Mouse (Mus musculus) cerebellum, adult 18-20 months (tissue): ENCODE data around the gene Tpm3.
"Not testable (repeated sequence)": the region's sequence is repeated elsewhere in the genome, so short reads cannot be mapped to it uniquely, and the experiment has no call there.

Experiments used
- DNase-seq, 2 experiments: peaks; one replicate each; pipeline ENCODE4 v3.0.0; 2021

The Tpm3 gene

DNA sequence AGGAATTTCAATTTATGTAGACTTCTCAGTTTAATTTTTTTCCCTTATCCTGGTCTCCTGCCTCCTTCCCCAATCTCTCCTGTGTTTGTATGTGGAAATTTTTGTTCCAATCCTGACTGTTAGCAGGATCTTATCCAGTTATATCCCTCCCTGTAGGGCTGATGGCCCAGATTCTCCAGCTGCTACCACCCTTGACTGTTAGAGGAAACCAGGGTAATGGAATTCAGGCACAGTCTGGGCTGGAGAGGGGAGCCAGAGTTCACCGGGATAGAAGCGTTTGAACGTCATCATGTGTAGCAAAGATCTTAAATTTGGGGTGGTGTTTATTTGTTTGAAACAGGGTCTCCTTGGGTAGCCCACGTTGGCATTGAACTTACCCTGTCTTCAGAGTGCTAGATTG is 12.3 kb downstream of the Tpm3 start:
- no peak for DNase-seq

DNA sequence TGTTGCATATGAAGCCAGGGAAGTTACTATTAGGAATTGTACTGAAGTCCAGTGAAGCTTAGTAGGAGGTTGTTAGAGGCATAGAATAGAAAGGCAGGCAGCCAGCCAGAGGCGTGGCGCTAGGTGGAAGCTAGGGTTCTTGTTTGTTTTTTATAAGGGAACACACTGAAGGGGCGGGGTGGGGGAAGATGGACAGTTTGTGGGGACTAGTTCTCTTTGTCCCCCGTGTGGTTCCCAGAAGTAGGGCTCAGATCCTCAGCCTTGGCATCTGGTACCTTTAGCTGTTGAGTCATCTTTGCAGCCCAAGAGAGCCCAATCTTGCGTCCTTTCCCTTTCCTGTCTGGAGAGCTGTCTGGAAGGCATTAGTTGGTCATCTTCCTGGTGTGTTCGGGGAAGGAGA is 12.8 kb downstream of the Tpm3 start:
- no peak for DNase-seq

DNA sequence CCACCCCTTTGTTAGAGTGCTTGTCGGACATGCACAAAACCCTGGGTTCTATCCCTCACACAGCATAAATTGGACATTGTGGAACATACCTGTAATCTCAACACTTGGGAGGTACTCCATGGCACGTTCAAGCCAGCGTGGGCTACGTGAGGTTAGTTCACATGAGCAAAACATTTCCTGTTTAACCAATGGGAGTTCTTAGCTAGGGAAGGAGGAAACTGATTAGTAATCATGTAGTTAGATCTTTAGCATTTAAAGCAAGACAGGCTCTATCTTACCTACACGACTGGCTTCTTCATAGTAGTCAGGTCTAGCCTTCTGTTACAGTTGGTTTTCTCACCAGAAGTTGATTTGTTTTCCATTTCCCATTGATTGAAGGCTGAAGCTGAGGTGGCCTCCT is 13.6 kb downstream of the Tpm3 start:
- no peak for DNase-seq

DNA sequence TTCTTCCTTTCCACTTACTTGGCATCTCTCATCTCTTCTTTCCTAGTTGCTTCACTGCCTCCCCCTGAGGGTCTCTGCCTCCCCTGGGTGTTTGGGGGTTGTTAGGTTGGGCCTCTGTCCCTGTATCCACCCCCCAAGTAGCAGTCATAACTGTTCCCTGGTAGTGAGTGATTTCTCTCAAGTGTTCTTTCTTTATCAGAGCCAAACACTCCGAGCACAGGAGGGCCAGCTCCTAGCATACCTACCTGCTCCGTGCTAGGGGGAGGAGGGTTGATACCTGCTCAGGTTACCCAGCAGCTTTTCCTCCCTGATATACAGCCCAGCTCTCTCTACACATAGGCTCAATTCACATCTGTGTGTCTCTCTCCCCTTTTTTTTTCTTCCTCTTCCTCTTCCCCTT is 16.2 kb downstream of the Tpm3 start:
- DNase-seq = no peak

DNA sequence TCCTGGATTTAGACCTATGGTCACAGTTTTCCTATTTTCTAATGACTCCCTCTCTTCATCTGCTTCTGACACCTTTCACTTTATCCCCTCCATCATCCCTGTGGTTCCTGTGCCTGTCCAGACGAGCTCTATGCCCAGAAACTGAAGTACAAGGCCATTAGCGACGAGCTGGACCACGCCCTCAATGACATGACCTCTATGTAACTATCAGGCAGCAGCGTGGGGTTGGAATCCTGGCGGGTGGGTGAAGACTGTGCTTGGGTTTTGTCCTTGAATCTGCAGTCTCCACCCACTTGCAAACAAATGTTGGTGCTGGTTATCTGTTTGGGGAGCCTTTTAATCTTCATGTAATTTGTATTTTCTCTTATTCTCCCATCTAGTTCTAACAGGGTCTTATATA is 18.4 kb downstream of the Tpm3 start:
- DNase-seq = no peak

DNA sequence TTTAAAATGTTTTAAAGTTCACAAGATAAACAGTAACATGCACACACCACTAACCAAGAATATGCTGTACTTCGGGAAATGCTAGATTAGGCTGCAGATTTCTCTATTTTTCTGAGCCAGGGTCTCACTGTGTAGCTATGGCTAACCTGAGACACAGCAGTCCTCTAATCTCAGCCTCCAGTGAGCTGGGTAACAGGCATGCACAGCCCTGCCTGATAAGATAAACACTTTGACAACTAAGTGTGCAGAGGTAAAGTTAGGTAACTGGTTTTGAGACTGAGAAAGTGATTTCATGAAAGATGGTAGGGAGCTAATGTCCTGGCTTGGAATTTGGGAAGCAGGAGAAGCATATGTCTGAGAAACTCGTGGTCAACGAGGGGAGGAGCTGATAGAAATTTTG is 22.0 kb downstream of the Tpm3 start:
- DNase-seq = no peak

DNA sequence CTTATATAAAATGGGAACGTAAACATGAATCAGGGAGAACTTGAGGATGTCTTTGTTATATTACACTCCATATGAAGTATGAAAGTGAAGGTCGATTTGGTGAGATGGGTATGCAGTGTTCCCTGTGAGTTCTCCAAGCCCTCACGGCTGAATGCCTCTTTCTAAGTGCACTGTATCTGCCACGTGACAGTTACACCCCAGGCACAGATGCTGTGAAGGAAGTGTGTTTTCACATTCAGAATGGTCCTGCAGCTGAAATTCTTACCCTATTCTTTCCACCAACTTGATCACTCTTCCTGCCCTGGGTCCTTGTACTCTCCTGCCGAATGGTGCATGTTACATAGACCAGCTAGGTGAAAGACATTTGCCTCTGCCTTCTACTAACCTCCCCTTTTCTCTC is 25.5 kb downstream of the Tpm3 start:
- DNase-seq = no peak

DNA sequence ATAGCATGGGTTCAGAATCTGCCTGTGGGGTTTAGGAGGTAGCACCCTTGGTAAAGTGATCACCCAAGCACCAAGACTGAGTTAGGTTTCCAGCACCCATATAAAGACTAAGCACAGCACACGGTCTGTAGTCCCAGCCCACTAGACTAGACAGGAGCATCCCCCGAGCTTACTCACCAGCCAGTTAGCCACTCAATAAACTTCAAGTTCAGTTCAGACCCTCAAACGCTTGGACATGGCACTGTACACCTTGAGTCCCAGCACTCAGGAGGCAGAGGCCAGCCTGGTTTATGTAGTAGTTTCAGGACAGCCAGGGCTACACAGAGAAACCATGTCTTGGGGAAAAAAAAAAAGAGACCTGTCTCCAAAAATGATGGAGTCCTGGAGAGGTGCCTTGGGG is 28.6 kb downstream of the Tpm3 start:
- no peak for DNase-seq

DNA sequence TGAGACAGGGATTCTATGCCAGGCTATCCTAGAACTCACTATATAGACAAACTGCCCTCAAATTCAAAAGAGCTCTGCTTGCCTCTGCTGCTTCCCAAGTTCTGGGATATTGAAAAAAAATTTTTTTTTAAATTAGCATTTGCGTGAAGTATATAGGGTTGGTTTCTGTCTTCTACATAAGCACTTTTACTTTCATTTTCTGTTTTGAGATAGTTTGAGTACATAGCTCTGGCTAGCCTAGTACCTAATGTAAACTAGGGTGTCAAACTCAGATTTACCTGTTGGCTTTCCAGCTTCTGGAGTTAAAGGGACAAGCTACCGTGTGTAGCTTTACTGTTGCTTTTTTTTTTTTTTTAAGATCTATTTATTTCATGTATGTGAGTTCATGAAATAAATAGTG is 29.2 kb downstream of the Tpm3 start:
- DNase-seq = no peak

DNA sequence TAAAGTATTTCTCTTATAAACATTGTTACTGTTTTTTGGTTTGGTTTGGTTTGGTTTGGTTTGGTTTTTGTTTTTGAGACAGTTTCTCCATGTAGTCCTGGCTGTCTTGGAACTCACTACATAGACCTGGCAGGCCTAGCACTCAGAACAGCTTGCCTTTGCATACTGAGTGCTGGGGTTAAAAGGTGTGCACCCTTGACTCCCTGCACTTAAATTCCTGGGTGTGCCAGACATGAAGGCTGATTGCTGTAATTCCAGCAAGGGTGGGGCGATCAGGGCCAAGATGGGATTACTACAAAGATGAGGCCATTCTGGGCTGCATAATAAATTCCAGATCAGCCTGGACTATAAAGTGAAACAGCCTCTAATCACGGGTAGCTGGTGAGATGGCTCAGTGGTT is 29.8 kb downstream of the Tpm3 start:
- no peak for DNase-seq

DNA sequence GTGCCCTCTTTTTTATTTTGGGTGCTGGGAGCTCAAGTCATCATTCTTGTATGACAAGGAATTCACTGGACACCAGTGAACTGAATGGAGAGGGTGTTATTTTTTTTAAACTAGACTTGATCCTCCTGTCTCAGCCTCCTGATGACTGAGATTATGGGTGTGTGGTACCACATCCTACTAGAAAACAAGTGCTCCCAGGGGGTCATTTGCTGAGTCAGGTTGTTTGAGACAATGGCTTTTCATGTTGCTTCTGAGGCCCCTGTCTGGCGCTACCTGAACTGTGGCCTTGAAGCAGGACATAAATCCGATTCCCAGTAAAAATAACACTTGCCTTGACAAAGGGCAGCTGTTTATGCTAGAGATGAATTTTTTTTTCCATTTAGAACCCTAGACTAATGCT is 30.7 kb downstream of the Tpm3 start:
- no peak for DNase-seq

DNA sequence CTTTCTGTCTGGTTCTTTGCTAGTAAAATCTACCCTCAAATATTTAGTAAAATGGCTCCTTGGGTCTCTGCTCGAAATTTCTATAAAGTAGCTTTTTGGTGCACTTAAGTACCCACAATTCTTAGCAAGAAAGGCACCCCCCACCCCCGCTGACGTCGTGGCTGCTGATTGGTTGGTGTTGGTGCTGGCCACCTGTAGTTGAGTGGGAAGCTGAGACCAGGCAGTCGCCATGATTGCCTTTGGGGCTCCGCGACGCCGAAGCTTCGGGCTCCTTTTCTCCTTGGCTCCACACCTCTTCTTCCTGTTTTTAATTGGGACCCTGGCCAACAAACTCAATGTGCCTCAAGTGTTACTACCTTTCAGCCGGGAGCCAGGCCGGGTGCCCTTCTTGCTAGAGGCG is 31.5 kb downstream of the Tpm3 start, which contains the start of gene Nup210l:
Gene Nup210l (plus strand): TSS at position 195 of the 400 bp plus-strand sequence.
- no peak for DNase-seq

DNA sequence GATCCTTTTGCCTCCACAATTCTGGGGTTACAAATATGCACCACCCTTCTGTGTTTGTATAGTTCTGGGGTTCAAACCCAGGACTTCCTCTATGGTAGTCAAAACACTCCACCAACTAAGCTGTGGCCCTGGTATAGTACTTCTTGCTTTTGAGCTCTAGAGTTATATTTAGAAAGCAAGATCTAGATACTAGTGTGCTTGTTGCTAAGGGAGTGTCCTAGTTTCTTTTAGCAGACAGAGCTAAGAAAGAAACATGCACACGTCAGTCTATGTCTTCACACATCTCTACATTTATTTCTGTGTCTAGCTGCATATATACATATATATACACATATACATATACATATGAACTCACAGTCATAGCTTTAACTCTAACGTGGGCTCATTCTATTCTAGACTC is 39.3 kb downstream of the Tpm3 start:
- DNase-seq = no peak

DNA sequence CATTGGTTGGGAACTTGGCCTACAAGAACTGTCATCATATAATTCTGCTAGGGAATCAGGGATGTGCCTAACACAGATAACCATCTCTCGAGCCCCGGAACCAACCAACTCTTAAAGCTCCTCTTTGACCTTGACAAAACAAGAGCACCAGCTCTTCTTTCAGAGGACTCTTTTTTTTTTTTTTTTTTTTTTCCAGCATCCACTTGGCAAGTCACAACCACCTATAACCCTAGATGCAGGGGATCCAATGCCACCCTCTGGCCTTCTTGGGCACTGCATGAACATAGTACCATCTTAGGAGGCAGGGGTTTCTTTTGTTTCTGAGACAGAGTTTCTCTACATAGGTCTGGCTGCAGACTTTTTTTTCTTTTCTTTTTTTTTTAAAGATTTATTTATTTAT is 41.9 kb downstream of the Tpm3 start:
- no peak for DNase-seq

DNA sequence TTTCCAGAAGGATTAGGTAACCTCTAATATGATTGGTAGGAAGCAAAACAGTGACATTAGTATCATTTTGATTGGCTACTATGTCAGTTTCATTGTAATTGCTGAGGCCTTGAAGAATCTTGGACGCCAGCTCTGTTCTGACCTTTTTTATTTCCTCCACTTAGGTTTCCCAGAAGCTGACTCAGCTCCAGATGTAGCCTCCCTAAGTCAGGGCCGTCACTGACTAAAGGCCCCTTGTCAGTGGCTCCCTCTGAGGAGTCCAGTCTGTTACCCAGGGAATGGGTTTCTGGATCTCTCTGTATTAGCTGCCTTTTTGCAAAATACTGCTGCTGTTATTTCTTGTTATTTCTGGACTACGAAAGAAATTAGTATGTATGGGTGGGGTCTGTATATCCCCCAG is 43.1 kb downstream of the Tpm3 start:
- DNase-seq = no peak

DNA sequence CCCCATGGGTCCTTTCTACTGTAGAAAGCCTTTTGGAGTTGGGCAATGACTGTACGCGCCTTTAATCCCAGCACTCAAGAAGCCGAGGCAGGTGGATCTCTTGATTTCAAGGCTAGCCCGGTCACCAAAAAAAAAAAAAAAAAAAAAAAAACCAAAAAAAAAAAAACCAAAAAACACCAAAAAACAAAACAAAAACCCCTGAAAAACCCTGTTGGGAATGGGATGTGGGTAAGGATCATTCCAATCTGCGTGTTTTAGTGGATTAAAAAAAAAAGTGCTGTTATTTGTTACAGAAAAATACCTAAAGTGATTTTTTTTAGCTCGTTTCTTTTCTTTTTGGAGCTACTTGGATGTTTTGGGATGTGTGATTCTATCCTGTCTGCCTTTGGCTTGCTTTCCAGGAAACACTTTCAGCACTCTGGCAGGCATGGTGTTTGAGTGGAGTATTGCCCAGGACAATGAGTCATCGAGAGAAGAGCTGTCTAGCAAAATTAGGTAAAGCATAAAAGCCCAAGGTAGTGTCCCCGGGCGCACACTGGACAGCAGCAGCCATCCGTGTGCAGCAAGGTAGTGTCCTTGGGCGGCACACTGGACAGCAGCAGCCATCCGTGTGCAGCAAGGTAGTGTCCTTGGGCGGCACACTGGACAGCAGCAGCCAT is 45.8 kb downstream of the Tpm3 start:
- DNase-seq = peak; percentile 30 to 43

DNA sequence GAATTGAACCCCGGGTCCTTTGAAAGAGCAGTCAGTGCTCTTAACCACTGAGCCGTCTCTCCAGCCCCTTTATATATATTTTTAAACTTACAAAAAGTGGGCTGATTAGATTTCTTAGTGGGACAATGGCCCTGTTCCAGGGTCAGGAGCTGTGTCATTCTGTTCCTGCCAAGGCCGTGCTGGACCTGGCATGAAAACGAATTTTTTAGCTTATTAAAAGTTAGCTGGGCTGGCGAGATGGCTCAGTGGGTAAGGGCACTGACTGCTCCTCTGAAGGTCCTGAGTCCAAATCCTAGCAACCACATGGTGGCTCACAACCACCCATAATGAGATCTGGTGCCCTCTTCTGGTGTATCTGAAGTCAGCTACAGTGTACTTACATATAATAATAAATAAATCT is 49.6 kb downstream of the Tpm3 start:
- DNase-seq = not testable (repeated sequence)

DNA sequence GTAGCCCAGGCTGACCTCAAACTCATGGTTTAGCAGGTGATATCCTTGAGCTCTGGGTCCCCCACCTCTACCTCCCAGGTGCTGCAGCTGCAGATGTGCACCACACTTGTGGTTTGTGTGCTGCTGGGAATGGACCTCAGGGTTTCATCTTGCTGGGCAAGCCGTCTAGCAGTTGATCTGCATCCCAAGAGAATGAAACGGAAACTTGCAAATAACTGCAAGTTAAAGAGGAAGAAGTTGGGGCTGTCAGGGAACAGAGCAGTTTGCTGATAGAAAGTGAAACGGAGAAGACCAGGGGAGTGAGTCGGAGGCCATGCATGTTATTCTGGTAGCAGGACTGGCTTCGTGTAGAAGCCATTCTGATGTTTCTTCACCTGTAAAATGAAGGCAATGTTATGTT is 53.3 kb downstream of the Tpm3 start:
- no peak for DNase-seq

DNA sequence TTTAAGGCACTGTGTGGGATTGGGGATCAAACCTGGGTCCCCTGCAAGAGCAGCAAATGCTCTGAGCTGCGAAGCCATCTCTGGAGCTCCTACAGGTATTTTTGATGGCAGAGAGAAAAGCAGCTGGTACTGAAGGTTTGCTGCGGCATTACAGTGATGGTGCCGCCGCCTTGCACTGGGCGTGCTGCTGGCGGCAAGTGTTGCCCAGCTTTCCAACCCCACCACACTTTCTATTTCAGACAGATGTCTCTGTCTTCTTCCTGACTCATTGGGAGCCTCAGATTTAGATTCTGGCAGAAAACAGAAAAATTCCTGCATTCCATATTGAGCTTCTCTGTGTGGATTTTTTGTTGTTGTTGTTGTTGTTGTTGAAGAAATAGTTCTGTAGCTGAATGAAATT is 55.4 kb downstream of the Tpm3 start:
- no peak for DNase-seq

DNA sequence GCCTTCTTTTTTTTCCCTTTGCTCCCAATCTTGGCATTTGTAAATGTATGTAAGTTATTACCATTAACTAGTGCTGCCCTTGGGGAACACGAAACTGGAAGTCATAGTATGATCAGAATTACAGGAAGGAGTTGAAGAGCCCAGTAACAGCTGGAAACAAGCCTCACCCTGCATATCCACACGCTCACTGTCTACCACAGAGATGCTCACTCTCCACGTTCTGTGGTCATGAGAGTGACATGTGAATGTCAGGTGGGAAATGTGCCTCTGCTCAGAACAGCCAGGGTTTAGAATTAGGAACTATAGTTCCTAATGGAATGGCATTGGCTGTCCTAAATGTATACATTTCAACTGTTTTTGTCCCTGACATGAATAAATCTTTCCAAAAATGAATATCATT is 60.3 kb downstream of the Tpm3 start:
- DNase-seq = no peak

DNA sequence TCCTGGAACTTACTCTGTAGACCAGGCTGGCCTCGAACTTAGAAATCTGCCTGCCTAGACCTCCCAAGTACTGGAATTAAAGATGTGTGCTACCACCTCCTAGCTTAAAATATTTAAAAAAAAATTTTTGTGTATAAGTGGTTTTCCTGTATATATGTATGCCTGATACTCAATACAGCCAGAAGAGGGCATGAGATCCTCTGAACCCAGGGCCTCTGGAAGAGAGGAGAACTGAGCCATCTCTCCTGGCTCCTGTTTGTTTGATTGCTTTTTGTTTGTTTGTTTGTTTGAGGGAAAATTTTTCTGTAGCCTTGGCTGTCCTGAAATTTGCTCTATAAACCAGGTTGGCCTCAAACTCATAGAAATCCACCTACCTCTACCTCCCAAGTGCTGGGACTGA is 60.9 kb downstream of the Tpm3 start:
- DNase-seq = no peak

DNA sequence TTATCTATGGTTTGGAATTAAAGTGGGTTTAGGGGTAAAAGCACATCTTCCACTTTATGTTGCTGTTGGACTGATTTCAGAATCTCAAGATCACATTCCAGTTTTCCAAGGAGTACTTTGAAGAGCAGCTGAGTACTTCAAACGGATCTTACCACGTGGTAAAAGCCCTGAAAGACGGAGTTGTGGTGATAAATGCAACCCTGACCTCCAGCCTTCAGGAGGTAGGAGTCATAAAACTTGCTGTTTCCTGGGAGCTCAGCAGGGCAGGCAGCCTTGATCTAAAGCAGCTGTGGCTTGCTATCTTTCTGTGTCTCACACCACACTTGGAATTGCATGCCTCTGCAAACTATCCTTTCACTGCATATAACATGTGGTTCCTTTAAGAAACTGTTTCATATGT is 62.0 kb downstream of the Tpm3 start:
- no peak for DNase-seq

DNA sequence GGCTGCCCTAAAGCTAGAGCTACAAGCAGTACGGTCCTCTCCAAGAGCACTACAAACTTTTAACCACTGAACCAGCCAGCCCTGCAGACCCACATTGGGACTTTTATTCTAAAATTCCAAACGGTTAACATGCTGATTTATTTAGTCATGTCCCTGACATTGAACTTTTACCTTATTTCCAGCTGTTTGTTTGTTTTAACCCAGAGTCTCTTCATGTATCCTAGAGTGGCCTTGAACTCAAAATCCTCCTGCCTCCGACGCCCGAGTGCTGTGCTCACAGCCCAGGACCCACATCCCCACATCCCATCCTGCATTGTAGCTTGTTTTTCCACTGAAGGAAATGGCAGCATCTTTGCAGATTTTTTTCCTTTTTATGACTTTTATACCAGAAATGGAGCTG is 62.5 kb downstream of the Tpm3 start:
- DNase-seq = no peak

DNA sequence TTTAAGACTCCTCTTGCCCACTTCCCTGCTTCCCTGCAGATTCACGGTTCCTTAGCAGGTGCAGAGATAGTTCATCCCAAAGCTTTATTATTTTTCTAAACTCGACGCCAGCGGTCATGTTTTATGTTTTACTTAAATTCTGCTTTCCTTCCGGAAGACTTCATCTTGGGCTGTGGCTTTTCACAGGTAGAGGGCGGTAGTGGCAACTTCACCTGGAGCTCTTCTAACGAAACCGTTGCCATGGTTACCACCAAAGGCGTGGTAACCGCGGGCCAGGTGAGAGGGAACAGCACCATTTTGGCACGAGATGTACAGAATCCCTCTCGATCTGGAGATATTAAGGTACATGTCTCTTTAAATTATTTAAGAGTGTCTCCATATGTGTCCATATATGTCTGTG is 64.2 kb downstream of the Tpm3 start:
- no peak for DNase-seq

DNA sequence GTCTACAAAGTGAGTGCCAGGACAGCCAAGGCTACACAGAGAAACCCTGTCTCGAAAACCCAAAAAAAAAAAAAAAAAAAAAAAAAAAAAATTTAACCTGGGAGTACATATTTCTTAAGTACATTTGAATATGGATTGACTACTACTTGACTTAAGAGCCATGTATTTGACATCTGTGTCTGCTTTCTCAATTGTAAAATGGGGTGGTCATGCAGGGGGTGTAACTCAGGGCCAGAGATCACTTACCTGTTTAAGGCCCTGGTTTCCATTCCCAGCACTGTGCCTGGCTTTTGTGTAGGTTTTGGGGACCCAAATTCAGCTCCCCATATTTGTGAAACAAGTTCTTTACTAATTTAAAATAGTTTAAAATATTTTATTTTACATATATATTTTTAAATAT is 65.2 kb downstream of the Tpm3 start:
- no peak for DNase-seq

DNA sequence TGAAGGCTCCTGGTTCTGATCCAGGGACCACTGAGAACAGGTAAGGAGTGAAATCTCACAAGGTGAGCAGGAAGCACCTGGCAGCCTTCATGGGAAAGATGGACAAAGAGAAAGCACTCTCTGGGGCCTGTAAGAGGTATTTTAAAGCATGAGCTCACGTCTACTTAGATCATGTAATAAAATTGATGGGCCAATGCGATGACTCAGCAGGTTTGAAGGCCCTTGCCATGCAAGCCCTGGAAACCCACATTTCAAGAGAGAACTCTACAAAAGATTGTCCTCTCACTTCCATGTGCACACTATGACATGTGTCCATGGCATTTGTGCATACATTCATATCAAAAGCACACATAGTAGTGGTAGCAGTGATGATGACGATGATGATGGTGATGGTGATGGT is 67.5 kb downstream of the Tpm3 start:
- no peak for DNase-seq
